Mouse (Mus musculus) midbrain, embryonic 14.5 days (tissue): ENCODE measurements around the gene Pramef20. TPM values are rescaled to one million over a fixed set of nuclear protein-coding genes. Genes with fewer than 3 reads are reported as not detected.
"Not testable (repeated sequence)": the region's sequence is repeated elsewhere in the genome, so short reads cannot be mapped to it uniquely, and the experiment has no call there.

Source experiments
- ATAC-seq: fragments of 200-750 bp; cut with Nextera tagmentation; 2 replicates; pipeline ENCODE4 v1.8.0; 2017; ENCODE audit warnings: moderate number of reproducible peaks, moderate library complexity; ENCODE audit not compliant: low FRiP score, low TSS enrichment
- DNase-seq: peaks from one replicate; pipeline ENCODE4 v3.0.0-alpha.2; 2015
- H3K27ac ChIP-seq: fragments of 300-500 bp; sonication (generic); replicated peaks from 2 replicates; pipeline ENCODE4 v1.5.1; 2014; ENCODE audit warnings: mild to moderate bottlenecking, low read depth, low read length, moderate library complexity
- H3K27me3 ChIP-seq: fragments of 300-500 bp; sonication (generic); 2 replicates; pipeline ENCODE4 v1.6.1; 2014; ENCODE audit warnings: low read length, control low read depth, mixed read lengths; ENCODE audit not compliant: control insufficient read depth, insufficient read depth
- H3K36me3 ChIP-seq: fragments of 300-500 bp; sonication (generic); 2 replicates; pipeline ENCODE4 v1.6.1; 2014; ENCODE audit warnings: low read length, control low read depth; ENCODE audit not compliant: control insufficient read depth, insufficient read depth
- H3K4me1 ChIP-seq: fragments of 300-500 bp; sonication (generic); 2 replicates; pipeline ENCODE4 v1.6.1; 2014; ENCODE audit warnings: mild to moderate bottlenecking, antibody characterized with exemption, low read length, control low read depth; ENCODE audit not compliant: control insufficient read depth, insufficient read depth
- H3K4me2 ChIP-seq: fragments of 300-500 bp; sonication (generic); 2 replicates; pipeline ENCODE4 v1.6.1; 2014; ENCODE audit warnings: mild to moderate bottlenecking, low read length, moderate library complexity
- H3K4me3 ChIP-seq: fragments of 300-500 bp; sonication (generic); replicated peaks from 2 replicates; pipeline ENCODE4 v1.5.1; 2014; ENCODE audit warnings: low read depth, low read length
- H3K9ac ChIP-seq: fragments of 300-500 bp; sonication (generic); replicated peaks from 2 replicates; pipeline ENCODE4 v1.6.1; 2014; ENCODE audit warnings: mild to moderate bottlenecking, low read length, moderate library complexity
- H3K9me3 ChIP-seq: fragments of 300-500 bp; sonication (generic); 2 replicates; pipeline ENCODE4 v1.6.1; 2016; ENCODE audit warnings: low read length, control low read depth, mixed read lengths; ENCODE audit not compliant: control insufficient read depth
- WGBS: fragments of 180-500 bp; shearing (Covaris S2); extraction: QIAGEN DNeasy Blood & Tissue Kit; methylation state at CpG from one replicate; pipeline ENCODE4 v1.1.7; 2014; 5-methylcytosine and 5-hydroxymethylcytosine counted together
- polyA plus RNA-seq: library from polyadenylated mRNA; unstranded; fragments of >200 nt; fragmentation: Nextera tagmentation; extraction: Ambion mirVana; gene quantifications from 2 replicates; pipeline ENCODE4 v1.2.1, GENCODE M21; 2014

Gene Pramef20
- polyA plus RNA-seq, 1 experiment from 2014 or later: not detected

DNA sequence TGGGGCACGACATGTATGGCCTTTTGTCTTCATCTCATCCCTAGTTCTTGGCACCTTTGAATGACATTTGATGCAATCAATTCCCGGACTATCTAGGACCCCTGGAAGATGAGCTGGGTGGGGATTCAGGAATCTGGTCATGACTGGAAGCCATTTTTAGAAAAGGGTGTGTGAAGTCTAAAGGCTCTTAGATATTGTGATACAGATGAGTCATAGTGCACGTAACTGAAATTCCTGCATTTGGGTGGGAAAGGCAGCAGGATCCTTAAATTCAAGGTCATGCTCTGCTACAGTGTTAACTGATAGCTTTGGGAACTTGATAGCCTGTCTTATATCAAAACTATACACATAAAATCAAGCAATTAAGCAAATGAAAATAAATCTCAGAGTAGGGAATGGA, 41.9 kb downstream of the Pramef20 start:
- not testable (repeated sequence) for H3K9me3 ChIP-seq, H3K36me3 ChIP-seq, H3K4me1 ChIP-seq, H3K4me3 ChIP-seq, H3K27me3 ChIP-seq, ATAC-seq, H3K9ac ChIP-seq, H3K4me2 ChIP-seq, H3K27ac ChIP-seq, DNase-seq
- 76% methylated on average over 3 of the region's 3 CpGs for WGBS

DNA sequence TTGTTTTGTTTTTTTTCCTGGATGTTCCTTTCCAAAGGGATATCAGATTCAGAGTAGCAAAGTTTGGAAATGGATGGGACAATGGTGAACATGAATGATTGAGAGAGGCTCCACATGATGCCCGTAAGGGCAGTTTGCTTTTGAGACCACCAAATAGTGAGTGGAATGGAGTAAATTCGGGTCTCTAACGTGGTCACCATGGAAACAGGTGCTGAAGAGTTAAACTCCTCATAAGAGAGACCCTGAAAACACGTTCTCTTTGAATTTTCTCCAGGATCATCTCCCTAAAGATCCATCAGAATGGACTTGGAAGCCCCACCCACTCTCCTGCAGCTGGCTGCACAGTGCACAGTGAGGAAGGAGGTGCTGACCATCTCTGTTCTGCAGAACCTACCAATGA, 47.8 kb downstream of the Pramef20 start, which contains the start of gene Gm13128:
TSS of gene Gm13128 (plus strand) at position 301 of the 400 bp plus-strand sequence.
- not testable (repeated sequence) for H3K9ac ChIP-seq, ATAC-seq

More for the DNA sequence above, 47.8 kb downstream of the Pramef20 start, which contains the start of gene Gm13128:
- H3K27ac ChIP-seq, H3K4me2 ChIP-seq, H3K9me3 ChIP-seq, H3K4me3 ChIP-seq, H3K4me1 ChIP-seq, DNase-seq, H3K27me3 ChIP-seq, H3K36me3 ChIP-seq: not testable (repeated sequence)
- WGBS: 43% methylated on average over 4 of the region's 4 CpGs

Other genes with a start within 250 kb of the Pramef20 start
- not detected in 2 replicates for gene Oog3, start 215.3 kb downstream of the Pramef20 start, polyA plus RNA-seq
- gene Oog2, start 187.2 kb downstream of the Pramef20 start, polyA plus RNA-seq: not detected in 2 replicates
- not detected in 2 replicates for gene C87977, start 164.6 kb downstream of the Pramef20 start, polyA plus RNA-seq
- gene Pramel5, start 97.4 kb downstream of the Pramef20 start, polyA plus RNA-seq: not detected in 2 replicates
- not detected in 2 replicates for gene Gm13128, start 47.7 kb downstream of the Pramef20 start, polyA plus RNA-seq
- not detected in 2 replicates for gene Gm13119, start 20.0 kb downstream of the Pramef20 start, polyA plus RNA-seq
- not detected in 2 replicates for gene Pramef12, start 30.5 kb upstream of the Pramef20 start, polyA plus RNA-seq
- gene 1700012P22Rik, start 60.8 kb upstream of the Pramef20 start, polyA plus RNA-seq: not detected in 2 replicates
- gene Gm9944, start 75.4 kb upstream of the Pramef20 start, polyA plus RNA-seq: not detected in 2 replicates
- not detected in 2 replicates for gene Aadacl3, start 85.8 kb upstream of the Pramef20 start, polyA plus RNA-seq
- gene 9430007A20Rik, start 141.9 kb upstream of the Pramef20 start, polyA plus RNA-seq: not detected in 2 replicates
- gene Gm13124, start 187.2 kb upstream of the Pramef20 start, polyA plus RNA-seq: not detected in 2 replicates
- gene Aadacl4, start 235.8 kb upstream of the Pramef20 start, polyA plus RNA-seq: not detected in 2 replicates